Mouse (Mus musculus): Measurements from ENCODE around the gene Rgs9bp. TPM values are rescaled to one million over a fixed set of nuclear protein-coding genes. Genes with fewer than 3 reads are reported as not detected.
A peak's percentile ranks its signal among the peaks of the same experiment; 100 is the strongest.

Gene Rgs9bp
- total RNA-seq (2021): under 1 TPM in 1 of 2 experiments, not detected in 1; 0.11 TPM
- long read RNA-seq, experiment 1: 0 reads
- long read RNA-seq, experiment 2: 0 reads

GRCm38 (mm10) chr7:35585191-35586054 lies at the start of gene Rgs9bp:
TSS of gene Rgs9bp (minus strand) at chr7:35585582.
- peak; percentile 30 for DNase-seq (ENCODE audit: low spot score)

GRCm38 (mm10) chr7:35628496-35628895 lies 43.1 kb upstream of the Rgs9bp start:
- DNase-seq (ENCODE audit: low spot score): peak; percentile 16

GRCm38 (mm10) chr7:35627371-35627770 lies 42.0 kb upstream of the Rgs9bp start:
- DNase-seq (ENCODE audit: low spot score): no peak

- no peak for DNase-seq (ENCODE audit: low spot score)
Measured at GRCm38 (mm10) chr7:35626038-35626437, 40.7 kb upstream of the Rgs9bp start.

GRCm38 (mm10) chr7:35622626-35623025 lies 37.2 kb upstream of the Rgs9bp start:
- DNase-seq (ENCODE audit: low spot score): no peak

- no peak for DNase-seq (ENCODE audit: low spot score)
Measured at GRCm38 (mm10) chr7:35617513-35617912, 32.1 kb upstream of the Rgs9bp start.

- no peak for DNase-seq (ENCODE audit: low spot score)
Measured at GRCm38 (mm10) chr7:35609245-35609644, 23.9 kb upstream of the Rgs9bp start.

- no peak for DNase-seq (ENCODE audit: low spot score)
Measured at GRCm38 (mm10) chr7:35606816-35607215, 21.4 kb upstream of the Rgs9bp start.

GRCm38 (mm10) chr7:35602766-35603165 lies 17.4 kb upstream of the Rgs9bp start:
- DNase-seq (ENCODE audit: low spot score): no peak

GRCm38 (mm10) chr7:35601106-35601505 lies 15.7 kb upstream of the Rgs9bp start:
- no peak for DNase-seq (ENCODE audit: low spot score)

GRCm38 (mm10) chr7:35600031-35600430 lies 14.6 kb upstream of the Rgs9bp start:
- no peak for DNase-seq (ENCODE audit: low spot score)

GRCm38 (mm10) chr7:35599492-35599891 lies 14.1 kb upstream of the Rgs9bp start:
- DNase-seq (ENCODE audit: low spot score): no peak

- DNase-seq (ENCODE audit: low spot score): no peak
Measured at GRCm38 (mm10) chr7:35594311-35594710, 8.9 kb upstream of the Rgs9bp start.

- no peak for DNase-seq (ENCODE audit: low spot score)
Measured at GRCm38 (mm10) chr7:35590731-35591191, 5.4 kb upstream of the Rgs9bp start.

GRCm38 (mm10) chr7:35589485-35589884 lies 4.1 kb upstream of the Rgs9bp start:
- no peak for DNase-seq (ENCODE audit: low spot score)

GRCm38 (mm10) chr7:35588680-35589428 lies 3.5 kb upstream of the Rgs9bp start:
- no peak for DNase-seq (ENCODE audit: low spot score)

GRCm38 (mm10) chr7:35587728-35588127 lies 2.3 kb upstream of the Rgs9bp start:
- DNase-seq (ENCODE audit: low spot score): peak; percentile 19

GRCm38 (mm10) chr7:35586906-35587445 lies 1.6 kb upstream of the Rgs9bp start:
- no peak for DNase-seq (ENCODE audit: low spot score)

GRCm38 (mm10) chr7:35586055-35586905 lies 898 bp upstream of the Rgs9bp start, which contains the start of gene Ankrd27:
TSS of gene Ankrd27 (plus strand) at chr7:35586244.
- peak; percentile 97 for DNase-seq (ENCODE audit: low spot score)

GRCm38 (mm10) chr7:35584786-35585190 lies 594 bp downstream of the Rgs9bp start:
- peak; percentile 5 for DNase-seq (ENCODE audit: low spot score)

All from gastrocnemius, adult 18-20 months (tissue).